Mouse (Mus musculus) cerebellum, adult 2 months (tissue): ENCODE results near the gene Cacna1h.

Experiments used
- CTCF ChIP-seq: fragments of 200-500 bp; IDR thresholded peaks from 2 replicates; pipeline ENCODE4 v1.5.1; 2011; ENCODE audit warnings: low read depth, mild to moderate bottlenecking, control low read depth, low read length, moderate library complexity, borderline replicate concordance; ENCODE audit not compliant: insufficient read depth
- POLR2A ChIP-seq: fragments of 200-500 bp; IDR thresholded peaks from 2 replicates; pipeline ENCODE4 v1.6.1; 2011; ENCODE audit warnings: low read length, control low read depth, borderline replicate concordance; ENCODE audit not compliant: insufficient read depth

- TF ChIP-seq CTCF, result no peak
- no peak for TF ChIP-seq POLR2A
Measured at GRCm38 (mm10) chr17:25445841-25446240, 12.3 kb upstream of the Cacna1h start.
